Mouse (Mus musculus) kidney, postnatal 10 days (tissue): ENCODE measurements at regions not wholly inside any gene's neighbourhood (a gene's known extent, or its start where the extent isn't known, plus 50 kb on each side); places are given as distances from the start of the nearest gene placed in this dataset.

Source experiments
- DNase-seq: peaks from one replicate; pipeline ENCODE4 v3.0.0; 2021; ENCODE audit warnings: mixed read lengths

DNA sequence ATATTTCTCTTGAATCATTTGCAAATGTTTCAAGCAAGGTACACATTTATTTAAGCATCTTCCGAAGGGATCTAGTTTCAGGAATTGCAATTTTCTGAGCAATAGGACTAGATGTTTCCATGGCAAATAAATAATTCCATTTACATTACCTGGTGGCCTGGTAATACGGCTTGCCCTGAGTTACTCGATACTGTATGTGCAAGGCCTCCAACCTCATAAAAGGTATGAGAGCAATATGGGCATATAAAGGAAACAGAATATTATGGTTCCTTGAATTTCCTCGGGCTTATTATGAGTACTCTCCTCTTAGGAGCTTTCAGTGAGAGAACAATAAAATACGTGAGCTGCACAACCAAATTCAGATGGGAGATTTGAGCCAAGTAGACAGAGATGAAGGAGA is 81.4 kb upstream of the Gm9972 start:
- no peak for DNase-seq

DNA sequence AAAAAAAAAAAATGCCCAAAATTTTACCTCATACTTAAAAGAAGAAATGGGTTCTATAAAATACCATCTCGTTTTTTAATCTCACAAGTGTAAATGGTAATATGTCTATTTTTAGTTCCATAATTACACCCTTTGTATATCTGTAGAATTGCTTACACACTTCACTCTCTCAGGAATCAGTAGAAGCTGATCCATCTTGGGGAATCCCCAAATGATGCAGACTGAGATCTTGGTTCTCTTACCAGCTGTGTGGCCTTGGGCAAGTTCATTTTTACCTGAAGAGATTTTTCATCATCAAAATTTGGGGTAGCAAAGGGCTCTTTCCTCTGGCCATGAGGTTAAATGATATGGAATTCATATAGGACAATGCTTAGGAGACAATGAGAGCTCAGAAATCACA is 69.8 kb upstream of the Gm9972 start:
- DNase-seq = no peak

DNA sequence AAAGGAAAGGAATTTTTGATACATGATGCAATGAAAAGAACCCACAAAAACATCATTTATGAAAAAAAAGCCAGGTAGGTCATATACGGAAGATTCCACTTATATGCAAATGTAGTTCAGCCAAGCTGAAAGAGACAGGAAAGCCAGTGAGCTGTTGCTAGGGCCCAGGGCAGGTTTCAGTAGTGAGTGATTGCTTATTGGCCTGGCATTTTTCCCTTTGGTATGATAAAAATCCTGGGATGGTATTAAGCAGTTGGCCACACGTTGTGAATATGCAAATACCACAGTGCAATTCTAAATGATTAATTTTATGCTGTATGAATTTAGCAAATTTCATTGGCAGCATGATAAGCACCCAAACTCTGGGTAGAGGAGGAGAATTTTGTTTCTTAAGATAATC is 57.3 kb upstream of the Gm9972 start:
- DNase-seq = no peak
